Mouse (Mus musculus) kidney, adult 2 months (tissue): ENCODE data around the gene Trp53.
"Not testable (repeated sequence)": the region's sequence is repeated elsewhere in the genome, so short reads cannot be mapped to it uniquely, and the experiment has no call there.

ENCODE experiments used
- CTCF ChIP-seq: fragments of 200-500 bp; conservative IDR thresholded peaks from 2 replicates; pipeline ENCODE4 v1.5.1; 2011; ENCODE audit warnings: low read depth, mild to moderate bottlenecking, control low read depth, low read length, moderate library complexity, mixed read lengths; ENCODE audit not compliant: insufficient read depth, insufficient read length
- POLR2A ChIP-seq: fragments of 200-500 bp; IDR thresholded peaks from one replicate; pipeline ENCODE4 v1.6.1; 2011; ENCODE audit warnings: low read depth, low read length, control low read depth

DNA sequence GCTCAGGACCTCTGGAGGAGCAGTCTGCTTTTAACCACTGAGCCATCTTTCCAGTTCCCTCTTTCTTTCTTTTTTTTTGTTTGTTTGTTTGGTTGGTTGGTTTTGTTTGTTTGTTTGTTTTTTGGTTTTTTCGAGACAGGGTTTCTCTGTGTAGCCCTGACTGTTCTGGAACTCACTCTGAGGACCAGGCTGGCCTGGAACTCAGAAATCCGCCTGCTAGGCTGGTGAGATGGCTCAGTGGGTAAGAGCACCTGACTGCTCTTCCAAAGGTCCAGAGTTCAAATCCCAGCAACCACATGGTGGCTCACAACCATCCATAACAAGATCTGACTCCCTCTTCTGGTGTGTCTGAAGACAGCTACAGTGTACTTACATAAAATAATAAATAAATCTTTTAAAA lies 44.2 kb downstream of the Trp53 start:
- TF ChIP-seq CTCF, POLR2A: not testable (repeated sequence)
